Mouse (Mus musculus): ENCODE results near the gene Zfc3h1. TPM values are rescaled to one million over a fixed set of nuclear protein-coding genes. Genes with fewer than 3 reads are reported as not detected.

The Zfc3h1 gene
- polyA plus RNA-seq, 1 experiment, result 46.8 TPM

- H3K4me1 ChIP-seq (replicated peaks; ENCODE audit: control insufficient read depth, insufficient read depth, low read length), result no peaks in the 10 kb centered on the region
- no peak overlapping the region for H3K4me3 ChIP-seq (ENCODE audit: control insufficient read depth, insufficient read depth, low read length)
- DNase-seq, result no peak
- 88% methylated on average over 6 of the region's 6 CpGs for WGBS
- no peak overlapping the region for H3K27ac ChIP-seq (ENCODE audit: control insufficient read depth, insufficient read depth, low read length)
- no peaks in the 10 kb centered on the region for H3K36me3 ChIP-seq (ENCODE audit: control insufficient read depth, insufficient read depth, low read length)
- H3K27me3 ChIP-seq (ENCODE audit: control insufficient read depth, insufficient read depth, low read length), result no peaks in the 10 kb centered on the region
- TF ChIP-seq POLR2A (IDR thresholded peaks at IDR 0.05; ENCODE audit: control insufficient read depth, extremely low read depth, insufficient read depth, low read length, poor library complexity) (no peak), CTCF (IDR thresholded peaks at IDR 0.05; ENCODE audit: borderline replicate concordance, control insufficient read depth, extremely low read depth, insufficient read depth, low read length, poor library complexity) (no peak)
Measured at GRCm38 (mm10) chr10:115457368-115458021, 72.7 kb downstream of the Zfc3h1 start.

GRCm38 (mm10) chr10:115462646-115463045, 77.9 kb downstream of the Zfc3h1 start:
- 32% methylated on average over 5 of the region's 5 CpGs for WGBS
- no peaks in the 10 kb centered on the region for H3K4me1 ChIP-seq (replicated peaks; ENCODE audit: control insufficient read depth, insufficient read depth, low read length)

GRCm38 (mm10) chr10:115465072-115465471, 80.3 kb downstream of the Zfc3h1 start:
- H3K27me3 ChIP-seq (ENCODE audit: control insufficient read depth, insufficient read depth, low read length), result no peaks in the 10 kb centered on the region
- 60% methylated on average over 7 of the region's 7 CpGs for WGBS
- no peaks in the 10 kb centered on the region for H3K4me1 ChIP-seq (replicated peaks; ENCODE audit: control insufficient read depth, insufficient read depth, low read length)
- DNase-seq, result no peak
- no peak for TF ChIP-seq CTCF (IDR thresholded peaks at IDR 0.05; ENCODE audit: borderline replicate concordance, control insufficient read depth, extremely low read depth, insufficient read depth, low read length, poor library complexity)
- TF ChIP-seq POLR2A (IDR thresholded peaks at IDR 0.05; ENCODE audit: control insufficient read depth, extremely low read depth, insufficient read depth, low read length, poor library complexity), result no peak
- no peak overlapping the region for H3K27ac ChIP-seq (ENCODE audit: control insufficient read depth, insufficient read depth, low read length)
- H3K36me3 ChIP-seq (ENCODE audit: control insufficient read depth, insufficient read depth, low read length), result no peaks in the 10 kb centered on the region
- no peak overlapping the region for H3K4me3 ChIP-seq (ENCODE audit: control insufficient read depth, insufficient read depth, low read length)

More at GRCm38 (mm10) chr10:115462646-115463045, 77.9 kb downstream of the Zfc3h1 start:
- no peak for TF ChIP-seq CTCF (IDR thresholded peaks at IDR 0.05; ENCODE audit: borderline replicate concordance, control insufficient read depth, extremely low read depth, insufficient read depth, low read length, poor library complexity)
- no peak for TF ChIP-seq POLR2A (IDR thresholded peaks at IDR 0.05; ENCODE audit: control insufficient read depth, extremely low read depth, insufficient read depth, low read length, poor library complexity)
- H3K4me3 ChIP-seq (ENCODE audit: control insufficient read depth, insufficient read depth, low read length), result no peak overlapping the region
- DNase-seq, result no peak
- H3K36me3 ChIP-seq (ENCODE audit: control insufficient read depth, insufficient read depth, low read length), result no peaks in the 10 kb centered on the region
- no peaks in the 10 kb centered on the region for H3K27me3 ChIP-seq (ENCODE audit: control insufficient read depth, insufficient read depth, low read length)
- H3K27ac ChIP-seq (ENCODE audit: control insufficient read depth, insufficient read depth, low read length), result no peak overlapping the region

GRCm38 (mm10) chr10:115465778-115466177, 81.0 kb downstream of the Zfc3h1 start:
- TF ChIP-seq POLR2A (IDR thresholded peaks at IDR 0.05; ENCODE audit: control insufficient read depth, extremely low read depth, insufficient read depth, low read length, poor library complexity) (no peak), CTCF (IDR thresholded peaks at IDR 0.05; ENCODE audit: borderline replicate concordance, control insufficient read depth, extremely low read depth, insufficient read depth, low read length, poor library complexity) (no peak)
- Histone ChIP-seq H3K27me3 (ENCODE audit: control insufficient read depth, insufficient read depth, low read length) (no peaks in the 10 kb centered on the region), H3K27ac (ENCODE audit: control insufficient read depth, insufficient read depth, low read length) (no peak overlapping the region), H3K4me1 (replicated peaks; ENCODE audit: control insufficient read depth, insufficient read depth, low read length) (no peaks in the 10 kb centered on the region), H3K36me3 (ENCODE audit: control insufficient read depth, insufficient read depth, low read length) (no peaks in the 10 kb centered on the region), H3K4me3 (ENCODE audit: control insufficient read depth, insufficient read depth, low read length) (no peak overlapping the region)
- DNase-seq, result no peak
- 45% methylated on average over 6 of the region's 6 CpGs for WGBS

GRCm38 (mm10) chr10:115467985-115468384, 83.2 kb downstream of the Zfc3h1 start:
- no peaks in the 10 kb centered on the region for H3K27me3 ChIP-seq (ENCODE audit: control insufficient read depth, insufficient read depth, low read length)
- H3K4me1 ChIP-seq (replicated peaks; ENCODE audit: control insufficient read depth, insufficient read depth, low read length), result no peaks in the 10 kb centered on the region
- no peak for DNase-seq
- TF ChIP-seq POLR2A (IDR thresholded peaks at IDR 0.05; ENCODE audit: control insufficient read depth, extremely low read depth, insufficient read depth, low read length, poor library complexity), result no peak
- TF ChIP-seq CTCF (IDR thresholded peaks at IDR 0.05; ENCODE audit: borderline replicate concordance, control insufficient read depth, extremely low read depth, insufficient read depth, low read length, poor library complexity), result no peak
- 97% methylated on average over 8 of the region's 8 CpGs for WGBS
- H3K27ac ChIP-seq (ENCODE audit: control insufficient read depth, insufficient read depth, low read length), result no peak overlapping the region
- no peaks in the 10 kb centered on the region for H3K36me3 ChIP-seq (ENCODE audit: control insufficient read depth, insufficient read depth, low read length)
- no peak overlapping the region for H3K4me3 ChIP-seq (ENCODE audit: control insufficient read depth, insufficient read depth, low read length)

GRCm38 (mm10) chr10:115468632-115469031, 83.9 kb downstream of the Zfc3h1 start:
- 95% methylated on average over 7 of the region's 7 CpGs for WGBS
- H3K27me3 ChIP-seq (ENCODE audit: control insufficient read depth, insufficient read depth, low read length), result no peaks in the 10 kb centered on the region

More at GRCm38 (mm10) chr10:115468632-115469031, 83.9 kb downstream of the Zfc3h1 start:
- Histone ChIP-seq H3K36me3 (ENCODE audit: control insufficient read depth, insufficient read depth, low read length) (no peaks in the 10 kb centered on the region), H3K27ac (ENCODE audit: control insufficient read depth, insufficient read depth, low read length) (no peak overlapping the region), H3K4me1 (replicated peaks; ENCODE audit: control insufficient read depth, insufficient read depth, low read length) (no peaks in the 10 kb centered on the region), H3K4me3 (ENCODE audit: control insufficient read depth, insufficient read depth, low read length) (no peak overlapping the region)
- no peak for DNase-seq
- TF ChIP-seq POLR2A (IDR thresholded peaks at IDR 0.05; ENCODE audit: control insufficient read depth, extremely low read depth, insufficient read depth, low read length, poor library complexity), result no peak
- TF ChIP-seq CTCF (IDR thresholded peaks at IDR 0.05; ENCODE audit: borderline replicate concordance, control insufficient read depth, extremely low read depth, insufficient read depth, low read length, poor library complexity), result no peak
